Mouse (Mus musculus) left cerebral cortex, postnatal 10 days (tissue): Measurements from ENCODE around the gene Lrrc7. TPM values are rescaled to one million over a fixed set of nuclear protein-coding genes. Genes with fewer than 3 reads are reported as not detected.

Experiments used
- DNase-seq, 2 experiments: peaks; one replicate each; pipeline ENCODE4 v3.0.0; 2021 to 2022; ENCODE audit warnings: low spot score in 2 of 2, mixed read lengths in 1 of 2; ENCODE audit errors: extremely low spot score in 1 of 2
- intact Hi-C: fragments of 180-260 bp; cut with DNase I; formaldehyde crosslinking; loops from one replicate; pipeline ENCODE4 v1.15.1; 2025
- total RNA-seq, 2 experiments: library from RNA; stranded (reverse); gene quantifications; 2 replicates each; pipeline ENCODE4 v1.2.3; 2021

Gene Lrrc7
- total RNA-seq, 2 experiments from 2014 or later, result 116 to 118 TPM

DNA sequence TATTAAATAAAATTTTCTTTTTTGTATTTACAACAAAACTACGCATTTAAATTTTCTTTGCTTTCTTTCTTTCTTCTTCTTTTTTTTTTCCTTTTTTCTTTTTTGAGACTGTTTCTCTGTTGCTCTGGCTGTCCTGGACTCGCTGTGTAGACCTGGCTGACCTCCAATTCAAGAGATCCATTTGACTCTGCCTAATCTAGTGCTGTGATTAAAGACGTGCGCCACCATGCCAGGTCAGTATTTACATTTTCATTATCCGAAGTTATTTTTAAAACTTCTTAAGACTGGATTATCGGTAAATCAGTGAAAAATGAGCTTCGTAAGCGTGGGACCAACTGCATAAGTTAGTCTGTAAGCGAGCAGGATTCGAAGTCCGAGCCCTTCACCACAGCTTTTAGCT is 526.2 kb downstream of the Lrrc7 start:
- intact Hi-C loops, result no loop called here
- no peak for DNase-seq
